Mouse (Mus musculus) cerebellum, adult 9-10 months (tissue): Measurements from ENCODE around the gene Fpr2.
"Not testable (repeated sequence)": the region's sequence is repeated elsewhere in the genome, so short reads cannot be mapped to it uniquely, and the experiment has no call there.

Source experiments
- DNase-seq: peaks from one replicate; pipeline ENCODE4 v3.0.0; 2022

The Fpr2 gene

GRCm38 (mm10) chr17:17883840-17884239 lies 3.8 kb upstream of the Fpr2 start, which contains the start of gene Fpr1:
Gene Fpr1, minus strand, starts transcription at chr17:17883940.
- DNase-seq, result no peak

- DNase-seq, result no peak
Measured at GRCm38 (mm10) chr17:17889732-17890425, 2.3 kb downstream of the Fpr2 start.

- DNase-seq, result peak; percentile 58
Measured at GRCm38 (mm10) chr17:17896039-17896438, 8.4 kb downstream of the Fpr2 start.

- DNase-seq, result no peak
Measured at GRCm38 (mm10) chr17:17899268-17899667, 11.6 kb downstream of the Fpr2 start.

GRCm38 (mm10) chr17:17900768-17901167 lies 13.1 kb downstream of the Fpr2 start:
- DNase-seq, result no peak

GRCm38 (mm10) chr17:17909636-17910421 lies 22.2 kb downstream of the Fpr2 start:
- DNase-seq, result peak; percentile 84

- not testable (repeated sequence) for DNase-seq
Measured at GRCm38 (mm10) chr17:17912618-17913017, 25.0 kb downstream of the Fpr2 start.

GRCm38 (mm10) chr17:17917376-17917775 lies 29.8 kb downstream of the Fpr2 start:
- DNase-seq, result no peak

- DNase-seq, result no peak
Measured at GRCm38 (mm10) chr17:17917782-17918181, 30.2 kb downstream of the Fpr2 start.
